Mouse (Mus musculus) limb, embryonic 10.5 days (tissue): ENCODE results near the gene Gm10961. TPM values are rescaled to one million over a fixed set of nuclear protein-coding genes. Genes with fewer than 3 reads are reported as not detected.

Source experiments
- DNase-seq: peaks from one replicate; pipeline ENCODE4 v3.0.0-alpha.2; 2017; ENCODE audit warnings: low spot score
- H3K27ac ChIP-seq: fragments of 300-500 bp; sonication (generic); 2 replicates; pipeline ENCODE4 v1.5.1; 2016; ENCODE audit warnings: mild to moderate bottlenecking
- H3K27me3 ChIP-seq: fragments of 300-500 bp; sonication (generic); 2 replicates; pipeline ENCODE4 v1.6.1; 2016; ENCODE audit warnings: low read depth, mild to moderate bottlenecking; ENCODE audit not compliant: poor library complexity, severe bottlenecking
- H3K36me3 ChIP-seq: fragments of 300-500 bp; sonication (generic); 2 replicates; pipeline ENCODE4 v1.6.1; 2016; ENCODE audit warnings: mild to moderate bottlenecking, moderate library complexity
- H3K4me1 ChIP-seq: fragments of 300-500 bp; sonication (generic); 2 replicates; pipeline ENCODE4 v1.6.1; 2016
- H3K4me3 ChIP-seq: fragments of 300-500 bp; sonication (generic); 2 replicates; pipeline ENCODE4 v1.5.1; 2016; ENCODE audit warnings: mild to moderate bottlenecking, moderate library complexity
- H3K9me3 ChIP-seq: fragments of 300-500 bp; sonication (generic); replicated peaks from 2 replicates; pipeline ENCODE4 v1.6.1; 2016; ENCODE audit warnings: mild to moderate bottlenecking
- WGBS: fragments of 180-500 bp; shearing (Covaris S2); methylation state at CpG from one replicate; pipeline ENCODE4 v1.1.7; 2016; 5-methylcytosine and 5-hydroxymethylcytosine counted together
- polyA plus RNA-seq: library from polyadenylated mRNA; unstranded; fragments of >200 nt; fragmentation: Nextera tagmentation; extraction: Ambion mirVana; gene quantifications from 2 replicates; pipeline ENCODE4 v1.2.1, GENCODE M21; 2016

Gene Gm10961
- polyA plus RNA-seq, result not detected in 2 replicates

- Histone ChIP-seq H3K27me3 (no peaks in the 10 kb centered on the region), H3K9me3 (no peaks in the 10 kb centered on the region), H3K27ac (peak within 1 kb of the TSS; percentile 97), H3K36me3 (peaks cover 41% of the 10 kb centered on the region), H3K4me1 (peaks cover 18% of the 10 kb centered on the region), H3K4me3 (peak within 1 kb of the TSS; percentile 91)
- peak; percentile 47 for DNase-seq
- WGBS, result 2% methylated on average over 48 of the region's 48 CpGs
Measured at GRCm38 (mm10) chr3:107630682-107631522, at the start of gene Gm10961. Gm10961 (plus strand) TSS chr3:107631322.

- Histone ChIP-seq H3K36me3 (no peaks in the 10 kb centered on the region), H3K4me1 (peaks cover 76% of the 10 kb centered on the region), H3K4me3 (peak overlapping the region; percentile 61), H3K9me3 (no peaks in the 10 kb centered on the region), H3K27ac (peak overlapping the region; percentile 89), H3K27me3 (peaks cover 85% of the 10 kb centered on the region)
- WGBS, result 2% methylated on average over 18 of the region's 18 CpGs
- DNase-seq, result no peak
Measured at GRCm38 (mm10) chr3:107582130-107582874, 48.8 kb upstream of the Gm10961 start.

DNA sequence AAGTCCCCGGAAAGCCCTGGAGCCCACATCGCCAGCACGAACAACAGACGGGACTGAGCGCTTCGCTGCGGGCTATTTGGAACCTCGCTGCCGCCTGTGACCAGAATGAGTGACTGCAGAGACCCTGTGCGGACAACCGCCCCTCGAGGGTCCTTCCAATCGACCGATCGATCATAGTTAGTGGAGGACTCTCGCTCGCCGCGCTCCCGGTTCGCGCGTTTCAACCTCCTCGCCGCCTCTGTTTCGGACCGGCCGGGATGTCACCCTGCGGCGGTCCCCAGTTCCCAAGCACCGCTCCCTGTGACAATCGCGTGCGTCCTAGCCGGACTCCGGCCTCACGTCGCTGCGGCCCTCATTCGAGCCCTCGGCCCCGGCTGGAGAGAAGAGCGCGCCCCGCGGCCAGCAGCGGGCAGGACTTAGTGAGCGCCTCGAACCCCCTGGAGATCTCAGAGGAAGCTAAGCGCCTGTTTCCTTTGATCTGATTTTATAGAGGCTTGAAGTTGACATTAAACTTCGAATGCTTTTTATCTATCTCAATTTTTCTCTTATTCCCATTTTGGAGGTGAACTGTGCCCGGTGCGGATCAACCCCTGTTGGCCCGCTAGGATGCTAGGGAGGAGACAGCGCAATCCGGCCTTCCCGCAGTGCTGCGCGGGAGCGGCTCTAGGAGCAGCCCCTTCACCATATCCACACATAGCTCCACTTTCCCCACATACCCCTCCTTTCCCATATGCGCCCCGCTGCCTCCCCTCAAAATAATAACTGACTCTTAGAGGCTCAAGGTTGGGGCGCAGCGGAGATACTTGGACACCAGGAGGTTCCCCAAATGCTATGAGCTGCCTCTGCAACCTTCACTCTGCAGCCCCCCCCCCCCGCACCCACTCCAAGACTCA is 48.0 kb upstream of the Gm10961 start:
- Histone ChIP-seq H3K36me3 (no peaks in the 10 kb centered on the region), H3K27ac (peak overlapping the region; percentile 89), H3K4me3 (peak overlapping the region; percentile 61), H3K4me1 (peaks cover 70% of the 10 kb centered on the region), H3K27me3 (peaks cover 89% of the 10 kb centered on the region), H3K9me3 (no peaks in the 10 kb centered on the region)
- peak; percentile 71 for DNase-seq
- under 1% methylated on average over 65 of the region's 65 CpGs for WGBS

DNA sequence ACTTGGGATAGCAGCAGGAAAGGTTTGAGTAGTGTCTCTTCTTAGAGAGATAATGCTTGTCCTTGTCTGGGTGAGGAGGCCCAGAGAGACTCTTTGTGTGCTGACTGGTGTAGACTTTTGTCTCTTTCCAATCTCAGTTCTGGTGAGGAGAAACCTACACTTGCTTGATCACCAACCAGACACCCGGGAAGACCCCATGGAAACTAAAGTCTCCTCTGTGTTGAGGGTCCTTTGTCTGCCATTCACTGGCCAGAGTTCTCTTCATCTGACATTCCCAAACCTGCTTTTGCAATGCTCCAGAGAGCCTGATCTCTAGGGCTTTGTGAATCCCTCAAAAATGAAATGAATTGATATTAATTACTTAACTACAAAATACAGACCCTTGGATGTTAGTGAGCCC is 47.2 kb upstream of the Gm10961 start:
- WGBS, result 21% methylated on average over 1 of the region's 1 CpGs
- peak overlapping the region; percentile 61; the same call in 1 of the 2 replicates for H3K4me3 ChIP-seq
- peaks cover 62% of the 10 kb centered on the region for H3K4me1 ChIP-seq
- H3K27me3 ChIP-seq, result peaks cover 92% of the 10 kb centered on the region
- H3K9me3 ChIP-seq, result no peaks in the 10 kb centered on the region
- peak overlapping the region; percentile 89 for H3K27ac ChIP-seq
- DNase-seq, result no peak
- H3K36me3 ChIP-seq, result no peaks in the 10 kb centered on the region

DNA sequence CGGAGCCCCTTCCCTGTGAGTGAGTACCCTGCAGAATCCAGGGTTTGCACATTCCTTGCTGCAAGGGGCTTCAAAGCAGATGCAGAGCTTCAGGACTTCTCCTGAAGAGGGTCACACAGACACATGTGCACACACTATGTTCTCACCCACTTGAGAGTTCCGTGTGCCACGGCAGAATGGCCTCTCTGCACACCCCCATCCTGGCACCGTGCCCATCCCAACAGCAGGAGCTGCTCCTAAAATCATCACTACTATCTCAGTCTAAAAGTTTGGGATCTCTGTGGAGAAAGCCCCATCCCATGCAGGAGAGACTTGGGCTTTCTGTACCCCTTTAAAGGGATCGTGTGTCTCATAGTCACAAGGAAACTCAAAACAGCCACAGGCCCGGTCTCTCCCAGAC is 44.6 kb upstream of the Gm10961 start:
- H3K4me1 ChIP-seq, result peaks cover 54% of the 10 kb centered on the region
- no peak overlapping the region for H3K27ac ChIP-seq
- peaks cover 93% of the 10 kb centered on the region for H3K27me3 ChIP-seq
- no peaks in the 10 kb centered on the region for H3K9me3 ChIP-seq
- DNase-seq, result no peak
- 0 out of 2 replicates have a peak, but pooled peaks cover 3% of the 10 kb centered on the region for H3K36me3 ChIP-seq
- H3K4me3 ChIP-seq, result no peak overlapping the region
- 74% methylated on average over 6 of the region's 6 CpGs for WGBS

- Histone ChIP-seq H3K9me3 (no peaks in the 10 kb centered on the region), H3K27me3 (peaks cover 88% of the 10 kb centered on the region), H3K36me3 (0 out of 2 replicates have a peak, but pooled peaks cover 3% of the 10 kb centered on the region), H3K4me1 (peaks cover 55% of the 10 kb centered on the region), H3K4me3 (no peak overlapping the region), H3K27ac (no peak overlapping the region)
- DNase-seq, result no peak
- 76% methylated on average over 1 of the region's 1 CpGs for WGBS
Measured at GRCm38 (mm10) chr3:107591612-107592011, 39.5 kb upstream of the Gm10961 start.

DNA sequence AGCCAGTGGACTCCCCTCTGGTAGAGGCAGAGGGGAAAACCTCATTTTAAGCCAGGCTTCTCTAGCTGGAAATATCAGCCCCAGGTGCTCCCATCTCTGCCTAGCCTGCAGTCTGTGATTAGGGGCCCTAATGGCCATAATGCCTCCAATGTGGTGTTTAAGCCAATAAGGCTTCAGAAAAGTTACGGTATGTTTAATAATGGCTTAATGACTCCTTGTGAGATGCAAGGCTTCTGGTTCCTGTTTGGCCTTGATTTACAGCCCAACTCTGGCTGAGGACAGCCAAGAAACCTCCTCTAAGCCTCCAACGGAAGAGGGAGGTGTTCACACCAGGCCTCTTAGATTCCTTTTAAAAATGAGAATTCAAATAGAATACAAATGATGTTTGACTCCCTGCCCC is 37.5 kb upstream of the Gm10961 start:
- peak overlapping the region; percentile 96 for H3K27ac ChIP-seq
- peak; percentile 59 for DNase-seq
- peak overlapping the region; percentile 75 for H3K4me3 ChIP-seq
- H3K9me3 ChIP-seq, result no peaks in the 10 kb centered on the region
- 4% methylated on average over 2 of the region's 2 CpGs for WGBS
- peaks cover 69% of the 10 kb centered on the region for H3K4me1 ChIP-seq
- 0 out of 2 replicates have a peak, but pooled peaks cover 3% of the 10 kb centered on the region for H3K36me3 ChIP-seq
- peaks cover 86% of the 10 kb centered on the region for H3K27me3 ChIP-seq

GRCm38 (mm10) chr3:107594662-107595263 is 36.4 kb upstream of the Gm10961 start, which contains the start of gene Alx3:
Alx3 (plus strand) TSS chr3:107595031.
- 1% methylated on average over 46 of the region's 46 CpGs for WGBS

DNA sequence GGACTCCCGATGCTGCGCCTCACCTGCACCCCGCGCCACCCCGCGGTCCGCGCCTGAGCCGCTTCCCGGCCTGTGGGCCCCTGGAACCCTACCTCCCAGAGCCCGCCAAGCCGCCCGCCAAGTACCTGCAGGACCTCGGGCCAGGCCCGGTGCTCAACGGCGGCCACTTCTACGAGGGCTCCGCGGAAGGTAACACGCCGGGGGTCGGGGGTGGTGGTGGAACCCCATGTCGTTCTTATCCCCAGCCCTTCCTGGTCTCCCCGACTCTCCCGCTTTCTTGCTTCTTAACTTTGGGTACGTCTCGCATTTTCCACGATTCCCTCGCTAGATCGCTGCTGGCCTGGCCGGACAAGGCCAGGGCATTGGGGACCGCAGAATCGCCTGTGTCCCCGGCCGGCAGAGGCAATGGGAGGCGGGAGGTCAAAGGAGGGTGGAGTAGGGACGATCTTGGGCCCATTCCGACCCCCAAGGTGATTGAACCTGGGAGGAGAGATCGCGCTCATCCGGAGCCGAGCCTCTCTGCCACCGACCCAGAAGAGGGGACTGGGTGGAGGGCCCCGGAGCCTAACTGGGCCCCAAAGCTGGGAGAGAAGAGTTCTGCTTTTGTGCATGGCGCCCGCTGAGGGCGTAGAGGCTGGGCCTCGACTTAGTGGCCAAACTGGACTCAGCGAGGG is 35.7 kb upstream of the Gm10961 start:
- under 1% methylated on average over 50 of the region's 50 CpGs for WGBS
- Histone ChIP-seq H3K36me3 (peaks cover 14% of the 10 kb centered on the region), H3K9me3 (no peaks in the 10 kb centered on the region), H3K27ac (peak overlapping the region; percentile 96), H3K4me1 (peaks cover 81% of the 10 kb centered on the region), H3K27me3 (peaks cover 86% of the 10 kb centered on the region), H3K4me3 (peak overlapping the region; percentile 75)
- peak; percentile 76 for DNase-seq

More at GRCm38 (mm10) chr3:107594662-107595263, 36.4 kb upstream of the Gm10961 start, which contains the start of gene Alx3:
- Histone ChIP-seq H3K27ac (peak within 1 kb of the TSS; percentile 96), H3K9me3 (no peaks in the 10 kb centered on the region), H3K4me3 (peak within 1 kb of the TSS; percentile 75), H3K36me3 (peaks cover 7% of the 10 kb centered on the region; the same call in 1 of the 2 replicates), H3K27me3 (peaks cover 86% of the 10 kb centered on the region), H3K4me1 (peaks cover 77% of the 10 kb centered on the region)
- DNase-seq, result peak; percentile 59

GRCm38 (mm10) chr3:107595938-107596461 is 35.1 kb upstream of the Gm10961 start:
- Histone ChIP-seq H3K4me1 (peaks cover 86% of the 10 kb centered on the region), H3K36me3 (peaks cover 20% of the 10 kb centered on the region), H3K4me3 (peak overlapping the region; percentile 75), H3K27ac (peak overlapping the region; percentile 96), H3K9me3 (no peaks in the 10 kb centered on the region), H3K27me3 (peaks cover 89% of the 10 kb centered on the region)
- DNase-seq, result peak; percentile 81
- under 1% methylated on average over 34 of the region's 34 CpGs for WGBS

- peaks cover 91% of the 10 kb centered on the region for H3K27me3 ChIP-seq
- H3K9me3 ChIP-seq, result no peaks in the 10 kb centered on the region
- peak overlapping the region; percentile 96 for H3K27ac ChIP-seq
- H3K4me1 ChIP-seq, result peaks cover 83% of the 10 kb centered on the region
- peak overlapping the region; percentile 75 for H3K4me3 ChIP-seq
- WGBS, result under 1% methylated on average over 26 of the region's 26 CpGs
- H3K36me3 ChIP-seq, result peaks cover 25% of the 10 kb centered on the region
- DNase-seq, result no peak
Measured at GRCm38 (mm10) chr3:107596559-107596958, 34.6 kb upstream of the Gm10961 start.
